Mouse (Mus musculus): ENCODE measurements at regions not wholly inside any gene's neighbourhood (a gene's known extent, or its start where the extent isn't known, plus 50 kb on each side); places are given as distances from the start of the nearest gene placed in this dataset.

DNA sequence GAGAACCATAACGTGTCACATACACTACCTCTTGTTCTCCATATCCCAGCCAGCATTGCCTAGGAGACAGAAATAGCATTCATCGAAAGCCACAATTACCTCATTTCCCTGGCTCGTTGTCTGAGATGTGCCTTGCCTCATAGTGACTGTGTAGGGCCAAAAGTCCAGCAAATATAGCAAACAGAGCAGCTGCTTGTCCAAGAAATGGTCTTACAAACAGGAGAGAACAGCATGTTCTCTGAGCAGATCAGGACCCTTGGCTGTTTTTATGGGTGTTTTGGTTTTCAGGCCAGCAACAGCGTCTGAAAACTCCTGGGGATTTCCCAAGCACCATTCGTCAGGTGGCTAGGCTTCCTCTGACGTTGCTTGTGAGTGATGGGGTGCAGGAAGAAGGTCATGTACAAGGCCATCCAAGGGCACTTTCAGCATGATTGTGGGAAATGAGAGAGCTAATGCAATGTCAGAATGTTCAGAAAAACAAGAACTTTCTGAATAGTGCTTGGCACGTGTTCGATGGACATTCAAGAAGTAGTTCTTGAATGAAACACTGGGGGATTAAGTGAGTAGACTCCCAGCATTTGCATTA lies 528.9 kb upstream of the Pappa start:
- dilution Hi-C loops (cut with MboI; ENCODE audit: extremely low pct_ligation_motif_present, extremely low pct_unique_long_range_greater_than_20kb, low sequenced_read_pairs): no loop called here

DNA sequence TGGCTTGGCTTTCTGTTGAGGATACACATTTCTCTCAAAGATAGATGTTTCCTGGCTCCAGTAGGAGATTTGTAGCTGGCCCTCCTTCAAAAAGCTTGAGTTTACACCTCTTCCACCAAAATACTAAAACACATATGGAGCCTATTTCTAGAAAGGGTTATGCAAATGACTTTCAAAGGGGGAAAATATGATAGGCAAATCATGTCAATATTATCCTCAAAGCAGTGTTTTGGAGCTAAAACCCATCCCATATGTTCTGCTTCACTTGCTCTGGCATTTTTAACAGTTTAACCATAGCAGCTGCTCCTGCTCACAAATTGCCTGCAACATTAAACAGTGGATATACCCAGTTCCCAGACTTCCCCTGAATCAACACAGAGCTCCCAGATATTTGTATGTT lies 525.5 kb upstream of the Pappa start:
- DNase-seq (ENCODE audit: extremely low read depth): peak; percentile 3
- no peaks in the 10 kb centered on the region for H3K79me2 ChIP-seq (replicated peaks; ENCODE audit: control insufficient read depth, extremely low read depth, insufficient read depth, poor library complexity, severe bottlenecking)
- no peak overlapping the region for H3K4me2 ChIP-seq (ENCODE audit: insufficient read depth, low read depth, poor library complexity, severe bottlenecking)
- H3K9ac ChIP-seq (ENCODE audit: insufficient read depth, low read depth): no peak overlapping the region
- TF ChIP-seq KAT2A (IDR thresholded peaks at IDR 0.05; ENCODE audit: insufficient replicate concordance, low read length) (no peak), UBTF (IDR thresholded peaks at IDR 0.05; ENCODE audit: low read depth, low read length) (no peak), NRF1 (IDR thresholded peaks at IDR 0.05; ENCODE audit: low read depth, low read length) (no peak), SIN3A (IDR thresholded peaks at IDR 0.05; ENCODE audit: low read length) (no peak), ZC3H11A (IDR thresholded peaks at IDR 0.05; ENCODE audit: low read depth, low read length) (no peak), ELF1 (IDR thresholded peaks at IDR 0.05; ENCODE audit: low read depth, low read length) (no peak), CHD2 (IDR thresholded peaks at IDR 0.05; ENCODE audit: low read length) (no peak), POLR2A (IDR thresholded peaks at IDR 0.05; ENCODE audit: low read depth, low read length) (no peak), NELFE (IDR thresholded peaks at IDR 0.05; ENCODE audit: low read depth, low read length) (no peak), BHLHE40 (IDR thresholded peaks at IDR 0.05; ENCODE audit: low read depth, low read length) (no peak), MAX (IDR thresholded peaks at IDR 0.05; ENCODE audit: low read length) (no peak), SMC3 (IDR thresholded peaks at IDR 0.05; ENCODE audit: low read depth, low read length) (no peak), PAX5 (IDR thresholded peaks at IDR 0.05; ENCODE audit: low read length) (no peak), TCF12 (IDR thresholded peaks at IDR 0.05; ENCODE audit: low read depth, low read length) (no peak), EP300 (IDR thresholded peaks at IDR 0.05; ENCODE audit: low read length) (no peak)
- no peaks in the 10 kb centered on the region for H3K9me3 ChIP-seq (replicated peaks; ENCODE audit: low read length)
- dilution Hi-C loops (cut with MboI; ENCODE audit: extremely low pct_ligation_motif_present, extremely low pct_unique_long_range_greater_than_20kb, low sequenced_read_pairs): no loop called here
- in situ Hi-C loops (cut with MboI; ENCODE audit: low pct_ligation_motif_present, low pct_unique_long_range_greater_than_20kb, low sequenced_read_pairs): no loop called here
- H3K27me3 ChIP-seq (replicated peaks): no peaks in the 10 kb centered on the region
- no peak overlapping the region for H3K4me3 ChIP-seq (replicated peaks in 1 of 3; ENCODE audit: low read depth in 2 of 3, low read length in 2 of 3, poor library complexity in 1 of 3)
- no peaks in the 10 kb centered on the region for H3K36me3 ChIP-seq (replicated peaks in 1 of 2; ENCODE audit: control insufficient read depth in 1 of 2, insufficient read depth in 1 of 2, low read length in 1 of 2)
- H3K27ac ChIP-seq (ENCODE audit: insufficient read depth, low read depth): no peak overlapping the region
- H3K4me1 ChIP-seq (ENCODE audit: control insufficient read depth in 1 of 2, insufficient read depth in 2 of 2): peaks cover 4 to 36% of the 10 kb centered on the region in 2 experiments; a peak in 3 of 4 replicates

More for the DNA sequence above, 528.9 kb upstream of the Pappa start:
- peak overlapping the region; percentile 35; the same call in 1 of the 2 replicates for H3K9ac ChIP-seq (ENCODE audit: insufficient read depth, low read depth)
- H3K4me1 ChIP-seq (ENCODE audit: control insufficient read depth in 1 of 2, insufficient read depth in 2 of 2): peaks cover 4 to 36% of the 10 kb centered on the region in 2 experiments; a peak in 3 of 4 replicates
- H3K36me3 ChIP-seq (replicated peaks in 1 of 2; ENCODE audit: control insufficient read depth in 1 of 2, insufficient read depth in 1 of 2, low read length in 1 of 2): no peaks in the 10 kb centered on the region
- H3K4me3 ChIP-seq (replicated peaks in 1 of 3; ENCODE audit: low read depth in 2 of 3, low read length in 2 of 3, poor library complexity in 1 of 3): peak overlapping the region in 2 of 3 experiments; percentile 41 to 43
- in situ Hi-C loops (cut with MboI; ENCODE audit: low pct_ligation_motif_present, low pct_unique_long_range_greater_than_20kb, low sequenced_read_pairs): no loop called here
- no peak for TF ChIP-seq SMC3 (IDR thresholded peaks at IDR 0.05; ENCODE audit: low read depth, low read length)
- no peak for TF ChIP-seq PAX5 (IDR thresholded peaks at IDR 0.05; ENCODE audit: low read length)
- TF ChIP-seq NELFE (IDR thresholded peaks at IDR 0.05; ENCODE audit: low read depth, low read length): 0 out of 2 replicates have a peak, but pooled peaks have one; percentile 12
- TF ChIP-seq MAFK (IDR thresholded peaks at IDR 0.05; ENCODE audit: insufficient replicate concordance, low read length): no peak
- TF ChIP-seq TBP (conservative IDR thresholded peaks at IDR 0.05; ENCODE audit: low read depth, low read length): no peak
- TF ChIP-seq MAZ (IDR thresholded peaks at IDR 0.05; ENCODE audit: low read depth, low read length): 0 out of 2 replicates have a peak, but pooled peaks have one; percentile 27
- TF ChIP-seq MXI1 (IDR thresholded peaks at IDR 0.05; ENCODE audit: low read depth, low read length): no peak
- TF ChIP-seq RCOR1 (conservative IDR thresholded peaks at IDR 0.05; ENCODE audit: low read depth, low read length): no peak
- TF ChIP-seq E2F4 (IDR thresholded peaks at IDR 0.05; ENCODE audit: insufficient replicate concordance, low read depth, low read length): peak; percentile 65; the same call in 1 of the 2 replicates
- TF ChIP-seq ZKSCAN1 (IDR thresholded peaks at IDR 0.05; ENCODE audit: borderline replicate concordance, low read depth, low read length): no peak
- TF ChIP-seq RAD21 (IDR thresholded peaks at IDR 0.05; ENCODE audit: low read depth, low read length): no peak
- TF ChIP-seq MYC (IDR thresholded peaks at IDR 0.05; ENCODE audit: low read depth, low read length): peak; percentile 46; the same call in 1 of the 2 replicates
- TF ChIP-seq EP300 (IDR thresholded peaks at IDR 0.05; ENCODE audit: low read length): peak; percentile 41
- TF ChIP-seq ZMIZ1 (IDR thresholded peaks at IDR 0.05; ENCODE audit: low read depth, low read length): no peak
- TF ChIP-seq ZC3H11A (IDR thresholded peaks at IDR 0.05; ENCODE audit: low read depth, low read length): no peak
- TF ChIP-seq JUND (conservative IDR thresholded peaks at IDR 0.05; ENCODE audit: low read depth, low read length): no peak
- TF ChIP-seq MEF2A (IDR thresholded peaks at IDR 0.05; ENCODE audit: borderline replicate concordance, low read depth, low read length): peak; percentile 91
- peak; percentile 26 for TF ChIP-seq USF1 (IDR thresholded peaks at IDR 0.05; ENCODE audit: low read depth, low read length)
- TF ChIP-seq BHLHE40 (IDR thresholded peaks at IDR 0.05; ENCODE audit: low read depth, low read length): peak; percentile 80
- TF ChIP-seq POLR2AphosphoS2 (IDR thresholded peaks at IDR 0.05; ENCODE audit: low read depth, low read length): no peak
- TF ChIP-seq IRF4 (IDR thresholded peaks at IDR 0.05; ENCODE audit: low read depth, low read length): no peak; the same call in 1 of the 2 replicates
- no peak for TF ChIP-seq KAT2A (IDR thresholded peaks at IDR 0.05; ENCODE audit: insufficient replicate concordance, low read length)
- 0 out of 2 replicates have a peak, but pooled peaks have one; percentile 29 for TF ChIP-seq SIN3A (IDR thresholded peaks at IDR 0.05; ENCODE audit: low read length)
- TF ChIP-seq HCFC1 (IDR thresholded peaks at IDR 0.05; ENCODE audit: low read depth, low read length): no peak
- peak; percentile 57 for TF ChIP-seq ELF1 (IDR thresholded peaks at IDR 0.05; ENCODE audit: low read depth, low read length)
- TF ChIP-seq UBTF (IDR thresholded peaks at IDR 0.05; ENCODE audit: low read depth, low read length): no peak
- TF ChIP-seq JUN (IDR thresholded peaks at IDR 0.05; ENCODE audit: insufficient read depth, low read depth, low read length): peak; percentile 49
- no peak for TF ChIP-seq CTCF (conservative IDR thresholded peaks at IDR 0.05 in 1 of 2, IDR thresholded peaks at IDR 0.05 in 1 of 2; ENCODE audit: low read depth in 2 of 2, low read length in 2 of 2)
- TF ChIP-seq ETS1 (conservative IDR thresholded peaks at IDR 0.05; ENCODE audit: low read depth, low read length): peak; percentile 47; the same call in 1 of the 2 replicates
- TF ChIP-seq USF2 (conservative IDR thresholded peaks at IDR 0.05; ENCODE audit: low read depth, low read length): no peak
- TF ChIP-seq NRF1 (IDR thresholded peaks at IDR 0.05; ENCODE audit: low read depth, low read length): no peak
- no peak for TF ChIP-seq POLR2A (IDR thresholded peaks at IDR 0.05; ENCODE audit: low read depth, low read length)
- TF ChIP-seq CHD1 (IDR thresholded peaks at IDR 0.05; ENCODE audit: low read depth, low read length): no peak
- TF ChIP-seq TCF12 (IDR thresholded peaks at IDR 0.05; ENCODE audit: low read depth, low read length): peak; percentile 60; the same call in 1 of the 2 replicates
- 0 out of 2 replicates have a peak, but pooled peaks have one; percentile 47 for TF ChIP-seq CHD2 (IDR thresholded peaks at IDR 0.05; ENCODE audit: low read length)
- TF ChIP-seq ZNF384 (IDR thresholded peaks at IDR 0.05; ENCODE audit: low read depth, low read length): no peak
- TF ChIP-seq MAX (IDR thresholded peaks at IDR 0.05; ENCODE audit: low read length): no peak; the same call in 1 of the 2 replicates
- TF ChIP-seq GABPA (IDR thresholded peaks at IDR 0.05; ENCODE audit: insufficient replicate concordance, low read depth, low read length): no peak
- H3K4me2 ChIP-seq (ENCODE audit: insufficient read depth, low read depth, poor library complexity, severe bottlenecking): peak overlapping the region; percentile 79
- H3K9me3 ChIP-seq (replicated peaks; ENCODE audit: low read length): no peaks in the 10 kb centered on the region
- peak overlapping the region; percentile 81 for H3K27ac ChIP-seq (ENCODE audit: insufficient read depth, low read depth)
- no peaks in the 10 kb centered on the region for H3K27me3 ChIP-seq (replicated peaks)
- H3K79me2 ChIP-seq (replicated peaks; ENCODE audit: control insufficient read depth, extremely low read depth, insufficient read depth, poor library complexity, severe bottlenecking): no peaks in the 10 kb centered on the region
- peak; percentile 78 for DNase-seq (ENCODE audit: extremely low read depth)
